Mouse (Mus musculus) left cerebral cortex, postnatal 10 days (tissue): ENCODE data around the gene Bcar1. TPM values are rescaled to one million over a fixed set of nuclear protein-coding genes. Genes with fewer than 3 reads are reported as not detected.

ENCODE experiments used
- DNase-seq, 2 experiments: peaks; one replicate each; pipeline ENCODE4 v3.0.0; 2021 to 2022; ENCODE audit warnings: low spot score in 2 of 2, mixed read lengths in 1 of 2; ENCODE audit errors: extremely low spot score in 1 of 2
- intact Hi-C: fragments of 180-260 bp; cut with DNase I; formaldehyde crosslinking; loops from one replicate; pipeline ENCODE4 v1.15.1; 2025
- total RNA-seq, 2 experiments: library from RNA; stranded (reverse); gene quantifications; 2 replicates each; pipeline ENCODE4 v1.2.3; 2021

Gene Bcar1
- total RNA-seq, 2 experiments from 2014 or later = 46.6 to 48.1 TPM

- DNase-seq = peak in 1 of 2 experiments; percentile 15
- intact Hi-C loops = no loop called here
Observed at GRCm38 (mm10) chr8:111728481-111728880, 15.1 kb downstream of the Bcar1 start.

GRCm38 (mm10) chr8:111727553-111727952, 16.1 kb downstream of the Bcar1 start:
- no peak for DNase-seq
- intact Hi-C loops = no loop called here

- DNase-seq = peak; percentile 61 to 65
- intact Hi-C loops = no loop called here
Observed at GRCm38 (mm10) chr8:111726102-111726900, 17.3 kb downstream of the Bcar1 start.

- DNase-seq = no peak
- intact Hi-C loops = no loop called here
Observed at GRCm38 (mm10) chr8:111725341-111725740, 18.3 kb downstream of the Bcar1 start.

GRCm38 (mm10) chr8:111720115-111720544, 23.5 kb downstream of the Bcar1 start:
- no peak for DNase-seq
- intact Hi-C loops = no loop called here

- no peak for DNase-seq
- intact Hi-C loops = no loop called here
Observed at GRCm38 (mm10) chr8:111718937-111719336, 24.7 kb downstream of the Bcar1 start.

GRCm38 (mm10) chr8:111717866-111718265, 25.7 kb downstream of the Bcar1 start:
- peak in 1 of 2 experiments; percentile 49 for DNase-seq
- intact Hi-C loops = no loop called here

- no peak for DNase-seq
- intact Hi-C loops = no loop called here
Observed at GRCm38 (mm10) chr8:111717488-111717792, 26.2 kb downstream of the Bcar1 start.

- DNase-seq = peak; percentile 77 to 87
- intact Hi-C loops = no loop called here
Observed at GRCm38 (mm10) chr8:111716603-111717487, 26.8 kb downstream of the Bcar1 start.

- intact Hi-C loops = no loop called here
- peak in 1 of 2 experiments; percentile 39 for DNase-seq
Observed at GRCm38 (mm10) chr8:111715514-111715913, 28.1 kb downstream of the Bcar1 start.

- intact Hi-C loops = no loop called here
- DNase-seq = no peak
Observed at GRCm38 (mm10) chr8:111714295-111714694, 29.3 kb downstream of the Bcar1 start.

- peak in 1 of 2 experiments; percentile 33 for DNase-seq
- intact Hi-C loops = no loop called here
Observed at GRCm38 (mm10) chr8:111713817-111714216, 29.8 kb downstream of the Bcar1 start.

- DNase-seq = no peak
- intact Hi-C loops = no loop called here
Observed at GRCm38 (mm10) chr8:111713291-111713690, 30.3 kb downstream of the Bcar1 start.

GRCm38 (mm10) chr8:111712588-111712987, 31.0 kb downstream of the Bcar1 start:
- peak in 1 of 2 experiments; percentile 76 for DNase-seq
- intact Hi-C loops = no loop called here

GRCm38 (mm10) chr8:111712135-111712534, 31.5 kb downstream of the Bcar1 start:
- DNase-seq = no peak

GRCm38 (mm10) chr8:111710777-111711485, 32.7 kb downstream of the Bcar1 start:
- intact Hi-C loops = no loop called here
- no peak for DNase-seq

More at GRCm38 (mm10) chr8:111712135-111712534, 31.5 kb downstream of the Bcar1 start:
- intact Hi-C loops = no loop called here

GRCm38 (mm10) chr8:111709223-111709622, 34.4 kb downstream of the Bcar1 start:
- intact Hi-C loops = no loop called here
- DNase-seq = no peak

GRCm38 (mm10) chr8:111708265-111708664, 35.3 kb downstream of the Bcar1 start:
- DNase-seq = no peak
- intact Hi-C loops = no loop called here

GRCm38 (mm10) chr8:111705699-111706098, 37.9 kb downstream of the Bcar1 start:
- intact Hi-C loops = no loop called here
- DNase-seq = no peak
